Mouse (Mus musculus) limb, embryonic 11.5 days (tissue): Measurements from ENCODE around the gene Gse1. TPM values are rescaled to one million over a fixed set of nuclear protein-coding genes. Genes with fewer than 3 reads are reported as not detected.

Source experiments
- ATAC-seq: fragments of 200-750 bp; cut with Nextera tagmentation; 2 replicates; pipeline ENCODE4 v1.8.0; 2017; ENCODE audit warnings: low read depth; ENCODE audit not compliant: insufficient number of reproducible peaks, low FRiP score, low TSS enrichment
- DNase-seq: peaks from one replicate; pipeline ENCODE4 v3.0.0-alpha.2; 2015; ENCODE audit warnings: low spot score
- H3K27ac ChIP-seq: fragments of 300-500 bp; sonication (generic); replicated peaks from 2 replicates; pipeline ENCODE4 v1.5.1; 2014; ENCODE audit warnings: low read depth, mild to moderate bottlenecking, low read length
- H3K27me3 ChIP-seq: fragments of 300-500 bp; sonication (generic); 2 replicates; pipeline ENCODE4 v1.6.1; 2014; ENCODE audit warnings: mild to moderate bottlenecking, low read length, mixed read lengths; ENCODE audit not compliant: control insufficient read depth, insufficient read depth
- H3K36me3 ChIP-seq: fragments of 300-500 bp; sonication (generic); 2 replicates; pipeline ENCODE4 v1.6.1; 2014; ENCODE audit warnings: mild to moderate bottlenecking, low read length, moderate library complexity, mixed read lengths; ENCODE audit not compliant: control insufficient read depth, insufficient read depth
- H3K4me1 ChIP-seq: fragments of 300-500 bp; sonication (generic); 2 replicates; pipeline ENCODE4 v1.6.1; 2014; ENCODE audit warnings: low read length, mixed read lengths; ENCODE audit not compliant: control insufficient read depth, insufficient read depth
- H3K4me2 ChIP-seq: fragments of 300-500 bp; sonication (generic); 2 replicates; pipeline ENCODE4 v1.6.1; 2014; ENCODE audit warnings: low read depth, mild to moderate bottlenecking, moderate library complexity; ENCODE audit not compliant: severe bottlenecking
- H3K4me3 ChIP-seq: fragments of 300-500 bp; sonication (generic); 2 replicates; pipeline ENCODE4 v1.5.1; 2014; ENCODE audit warnings: low read depth, low read length
- H3K9ac ChIP-seq: fragments of 300-500 bp; sonication (generic); 2 replicates; pipeline ENCODE4 v1.6.1; 2014; ENCODE audit warnings: mild to moderate bottlenecking, low read length
- H3K9me3 ChIP-seq: fragments of 300-500 bp; sonication (generic); 2 replicates; pipeline ENCODE4 v1.6.1; 2016; ENCODE audit warnings: low read length; ENCODE audit not compliant: control insufficient read depth
- WGBS: fragments of 180-500 bp; shearing (Covaris S2); extraction: QIAGEN DNeasy Blood & Tissue Kit; methylation state at CpG from one replicate; pipeline ENCODE4 v1.1.7; 2014; 5-methylcytosine and 5-hydroxymethylcytosine counted together
- polyA plus RNA-seq: library from polyadenylated mRNA; unstranded; fragments of >200 nt; fragmentation: Nextera tagmentation; extraction: Ambion mirVana; gene quantifications from 2 replicates; pipeline ENCODE4 v1.2.1, GENCODE M21; 2014

Gse1 gene
- polyA plus RNA-seq, 1 experiment from 2014 or later = 6.6 TPM

DNA sequence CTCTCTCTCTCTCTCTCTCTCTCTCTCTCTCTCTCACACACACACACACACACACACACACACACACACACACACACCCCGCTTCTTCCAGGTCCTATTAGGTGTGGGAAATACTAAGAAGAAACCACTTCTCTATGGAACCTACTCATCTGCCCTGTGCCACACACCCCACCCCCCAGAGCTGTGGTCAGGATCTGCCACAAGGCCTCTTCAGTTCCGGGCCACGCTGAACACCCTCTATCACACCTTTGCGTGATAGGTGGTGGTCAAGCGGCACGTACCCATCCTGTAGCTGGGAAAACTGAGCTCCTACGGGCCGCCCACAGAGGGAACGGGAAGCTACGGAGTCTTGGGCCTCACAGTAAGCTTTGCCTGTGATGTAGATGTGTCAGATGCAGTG is 238.0 kb downstream of the Gse1 start:
- H3K4me2 ChIP-seq = no peak overlapping the region
- ATAC-seq = no peak
- H3K27ac ChIP-seq = no peak overlapping the region
- H3K9me3 ChIP-seq = no peaks in the 10 kb centered on the region
- H3K4me1 ChIP-seq = peaks cover 19% of the 10 kb centered on the region
- H3K9ac ChIP-seq = no peak overlapping the region
- no peak overlapping the region for H3K4me3 ChIP-seq
- DNase-seq = no peak
- no peaks in the 10 kb centered on the region for H3K27me3 ChIP-seq
- 45% methylated on average over 10 of the region's 10 CpGs for WGBS
- H3K36me3 ChIP-seq = no peaks in the 10 kb centered on the region

DNA sequence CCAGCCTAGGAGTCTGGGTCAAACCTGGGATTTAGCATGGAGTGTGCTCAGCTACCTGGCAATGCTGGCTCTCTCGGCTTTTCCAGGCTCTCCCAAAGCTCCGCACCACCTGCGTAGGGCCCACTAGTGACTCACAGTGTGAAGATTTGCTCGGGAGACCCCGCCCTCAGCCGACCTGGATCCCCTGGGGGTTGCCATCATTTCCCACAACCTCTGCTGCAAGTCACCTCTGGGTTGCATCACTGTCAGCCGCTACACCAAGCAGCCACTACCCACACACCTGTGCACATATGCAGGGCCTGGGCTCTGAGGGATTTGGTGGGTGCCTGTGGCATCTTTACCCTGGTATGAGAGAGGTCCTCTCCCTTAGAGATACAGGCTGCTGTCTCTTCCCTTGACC is 239.3 kb downstream of the Gse1 start:
- DNase-seq = no peak
- ATAC-seq = no peak
- Histone ChIP-seq H3K4me2 (no peak overlapping the region), H3K4me1 (peaks cover 32% of the 10 kb centered on the region), H3K9me3 (no peaks in the 10 kb centered on the region), H3K36me3 (no peaks in the 10 kb centered on the region), H3K27ac (no peak overlapping the region), H3K27me3 (no peaks in the 10 kb centered on the region), H3K9ac (no peak overlapping the region), H3K4me3 (no peak overlapping the region)
- whole genome bisulfite sequencing = 84% methylated on average over 7 of the region's 7 CpGs

DNA sequence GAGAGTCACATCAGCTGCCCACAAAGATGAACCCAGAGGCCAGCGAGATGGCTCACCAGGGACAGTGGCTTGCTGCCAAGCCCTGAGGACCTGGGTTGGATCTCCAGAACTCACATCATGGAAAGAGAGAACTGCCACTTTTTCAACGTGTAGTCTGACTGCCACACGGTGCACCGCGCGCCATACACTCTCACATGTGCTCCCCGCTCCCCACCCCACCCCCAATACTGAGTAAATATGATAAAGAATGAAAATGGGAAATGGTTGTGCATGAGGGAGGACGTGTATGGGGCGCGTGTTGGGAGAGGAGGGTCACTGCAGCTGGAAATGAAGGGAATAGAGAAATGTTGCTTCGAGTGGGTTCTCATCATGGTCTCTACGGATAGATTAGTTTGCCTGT is 241.9 kb downstream of the Gse1 start:
- Histone ChIP-seq H3K36me3 (no peaks in the 10 kb centered on the region), H3K27me3 (no peaks in the 10 kb centered on the region), H3K4me3 (no peak overlapping the region), H3K9me3 (no peaks in the 10 kb centered on the region), H3K9ac (no peak overlapping the region), H3K4me2 (no peak overlapping the region), H3K4me1 (peaks cover 33% of the 10 kb centered on the region), H3K27ac (no peak overlapping the region)
- DNase-seq (no peak), ATAC-seq (no peak)
- 91% methylated on average over 12 of the region's 12 CpGs for WGBS

DNA sequence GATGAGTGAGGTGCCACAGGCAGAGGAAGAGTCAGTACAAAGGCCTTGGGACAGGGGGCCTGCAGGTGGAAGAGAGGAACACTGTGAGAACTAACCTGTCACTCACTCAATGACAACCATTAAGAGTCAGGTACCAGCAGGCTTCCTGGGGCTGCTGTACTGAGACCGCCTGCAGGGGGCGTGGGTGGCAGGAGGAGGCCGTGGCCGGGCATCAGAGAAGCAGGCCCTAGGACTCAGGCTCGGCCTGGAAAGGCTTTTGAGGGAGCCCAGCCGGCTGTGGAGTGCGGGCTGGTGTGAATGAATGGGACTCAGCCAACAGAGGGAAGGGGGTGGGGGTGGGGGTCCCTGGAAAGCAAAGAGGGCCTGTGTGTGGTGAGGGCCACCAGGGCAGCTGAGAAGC is 242.9 kb downstream of the Gse1 start:
- Histone ChIP-seq H3K9ac (no peak overlapping the region), H3K9me3 (no peaks in the 10 kb centered on the region), H3K36me3 (no peaks in the 10 kb centered on the region), H3K27ac (no peak overlapping the region), H3K4me1 (peaks cover 34% of the 10 kb centered on the region), H3K4me2 (no peak overlapping the region), H3K4me3 (no peak overlapping the region), H3K27me3 (no peaks in the 10 kb centered on the region)
- 0 out of 2 replicates have a peak, but pooled peaks have one; percentile 29 for ATAC-seq
- WGBS = 5% methylated on average over 7 of the region's 7 CpGs
- peak; percentile 69 for DNase-seq

DNA sequence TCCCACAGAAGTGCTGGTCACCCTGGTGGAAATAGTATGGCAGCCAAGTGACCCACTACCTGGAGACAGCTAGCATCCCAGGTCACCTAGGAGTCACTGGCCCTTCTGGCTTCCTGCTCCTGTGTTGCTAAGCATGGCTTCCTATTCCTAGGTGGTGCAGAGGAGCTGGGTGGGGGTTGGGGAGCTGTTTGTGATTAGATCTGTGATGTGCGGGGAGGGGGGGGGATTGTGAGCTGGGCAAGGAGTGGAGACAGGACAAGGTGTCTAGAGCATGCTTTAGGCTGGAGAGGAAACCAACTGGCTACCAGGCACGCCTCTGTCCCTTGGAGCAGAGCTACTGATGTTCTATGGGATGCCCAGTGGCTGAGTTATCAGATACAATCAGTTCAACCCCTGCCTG is 243.5 kb downstream of the Gse1 start:
- peaks cover 36% of the 10 kb centered on the region for H3K4me1 ChIP-seq
- H3K27ac ChIP-seq = no peak overlapping the region
- H3K9ac ChIP-seq = no peak overlapping the region
- ATAC-seq (no peak), DNase-seq (no peak)
- H3K4me2 ChIP-seq = no peak overlapping the region
- H3K27me3 ChIP-seq = no peaks in the 10 kb centered on the region
- 34% methylated on average over 2 of the region's 2 CpGs for WGBS
- H3K4me3 ChIP-seq = no peak overlapping the region
- H3K36me3 ChIP-seq = no peaks in the 10 kb centered on the region
- H3K9me3 ChIP-seq = no peaks in the 10 kb centered on the region

DNA sequence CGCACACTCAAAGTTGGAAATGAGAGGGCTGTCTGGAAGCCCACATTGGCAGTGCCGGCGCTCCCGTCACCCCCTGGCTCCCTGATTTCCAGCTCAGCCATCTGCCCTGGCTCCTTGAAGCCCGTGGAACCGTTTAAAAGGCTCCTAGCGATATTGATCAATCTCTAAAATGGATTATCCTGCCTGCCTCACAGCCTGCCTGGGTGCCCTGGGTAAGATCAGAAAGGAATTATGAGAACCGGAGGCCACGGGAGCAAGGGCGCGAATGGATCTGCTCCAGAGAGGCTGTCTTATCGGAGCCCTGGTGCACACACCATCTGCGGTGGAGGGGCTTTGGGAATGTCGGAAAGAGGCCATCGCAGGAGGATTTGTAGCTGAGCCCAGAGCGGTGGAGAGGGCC is 244.0 kb downstream of the Gse1 start:
- Histone ChIP-seq H3K4me2 (no peak overlapping the region), H3K4me1 (peaks cover 41% of the 10 kb centered on the region), H3K9ac (no peak overlapping the region), H3K27ac (no peak overlapping the region), H3K36me3 (no peaks in the 10 kb centered on the region), H3K27me3 (no peaks in the 10 kb centered on the region), H3K4me3 (no peak overlapping the region), H3K9me3 (no peaks in the 10 kb centered on the region)
- ATAC-seq = no peak
- no peak for DNase-seq
- WGBS = 30% methylated on average over 16 of the region's 16 CpGs

DNA sequence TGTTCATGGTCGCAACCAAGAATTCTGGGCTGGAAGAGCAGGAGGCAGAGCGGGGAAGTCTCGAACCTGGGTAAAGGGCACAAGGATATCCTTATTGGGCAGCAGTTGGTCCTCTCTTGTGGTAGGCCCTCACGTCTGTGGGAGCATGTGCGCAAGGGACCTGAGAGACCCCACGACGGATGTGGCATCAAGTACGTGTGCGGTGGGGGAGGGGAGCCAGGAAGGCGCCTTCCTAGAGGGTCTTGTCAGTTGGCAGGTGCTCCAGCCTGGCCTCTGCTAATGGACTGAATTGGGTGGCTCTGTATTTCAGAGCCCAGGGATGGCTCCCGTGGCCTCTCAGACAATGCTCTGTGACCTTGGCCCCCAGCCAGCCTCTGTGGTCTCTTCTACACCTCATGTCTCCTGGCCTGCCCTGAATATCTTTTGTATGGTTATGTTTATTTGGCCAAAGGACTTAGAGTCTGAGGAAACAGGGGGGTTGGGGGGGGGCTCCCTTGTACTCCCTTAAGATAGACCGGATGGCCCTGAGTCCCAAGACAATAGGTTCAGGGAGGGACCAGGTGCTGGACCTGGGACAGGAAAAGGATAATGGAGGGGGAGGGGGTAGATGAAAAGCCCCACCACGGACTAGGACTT is 245.6 kb downstream of the Gse1 start:
- Histone ChIP-seq H3K9ac (0 out of 2 replicates have a peak overlapping the region, but pooled peaks have one; percentile 7), H3K36me3 (no peaks in the 10 kb centered on the region), H3K4me3 (no peak overlapping the region), H3K27me3 (no peaks in the 10 kb centered on the region), H3K9me3 (no peaks in the 10 kb centered on the region), H3K27ac (no peak overlapping the region), H3K4me2 (no peak overlapping the region), H3K4me1 (peaks cover 47% of the 10 kb centered on the region)
- 93% methylated on average over 13 of the region's 13 CpGs for WGBS
- no peak for DNase-seq
- no peak for ATAC-seq

DNA sequence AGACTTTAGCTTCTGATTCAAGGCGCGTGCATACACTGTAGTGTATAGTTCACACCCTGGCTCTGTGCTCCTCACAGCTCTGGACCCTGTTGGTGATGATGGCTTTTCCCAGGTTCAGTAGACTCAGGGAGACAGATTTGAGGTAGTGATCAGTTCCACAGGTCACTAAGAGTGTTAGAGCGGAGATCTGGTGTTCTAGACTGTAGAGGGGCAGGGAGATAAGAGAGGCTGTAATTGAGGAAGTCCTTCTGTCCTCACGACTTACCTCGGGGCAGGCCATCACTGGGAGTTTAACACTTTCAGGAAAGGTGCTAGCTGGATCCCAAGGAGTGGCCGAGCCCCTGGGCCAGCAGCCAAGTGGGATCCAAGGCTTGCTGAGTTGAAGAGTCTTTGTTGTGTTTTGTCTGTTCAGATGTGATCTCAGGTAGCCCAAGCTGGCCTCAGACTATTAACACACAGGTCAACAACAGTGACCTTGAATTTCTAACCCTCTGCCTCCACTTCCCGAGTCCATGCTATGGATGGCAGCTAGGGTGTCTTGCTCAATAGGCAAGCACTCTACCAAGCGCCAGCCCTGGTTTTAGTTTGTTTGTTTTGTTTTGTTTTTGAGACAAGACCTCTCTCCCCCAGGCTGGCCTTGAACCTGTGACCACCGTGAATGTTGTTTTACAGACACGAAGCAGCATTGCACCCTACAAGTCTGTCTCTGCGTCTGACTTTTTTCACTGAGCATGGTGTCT is 246.4 kb downstream of the Gse1 start:
- Histone ChIP-seq H3K27ac (no peak overlapping the region), H3K4me1 (peaks cover 47% of the 10 kb centered on the region), H3K4me2 (no peak overlapping the region), H3K4me3 (no peak overlapping the region), H3K27me3 (no peaks in the 10 kb centered on the region), H3K9ac (no peak overlapping the region), H3K9me3 (no peaks in the 10 kb centered on the region), H3K36me3 (no peaks in the 10 kb centered on the region)
- DNase-seq (no peak), ATAC-seq (no peak)
- WGBS = 69% methylated on average over 11 of the region's 11 CpGs
